Mouse (Mus musculus) spleen, adult 2 months (tissue): ENCODE results near the gene Cdk5rap3. TPM values are rescaled to one million over a fixed set of nuclear protein-coding genes. Genes with fewer than 3 reads are reported as not detected.

Experiments
- DNase-seq, 2 experiments: peaks; one replicate each; pipeline versions ENCODE4 v3.0.0 to v3.0.0-alpha.2; 2012 to 2021; ENCODE audit warnings: low spot score in 2 of 2, low read depth in 1 of 2
- H3K27ac ChIP-seq: fragments of 200-500 bp; 2 replicates; pipeline ENCODE4 v1.5.1; 2012; ENCODE audit warnings: low read length, inconsistent platforms; ENCODE audit not compliant: insufficient read depth
- H3K27me3 ChIP-seq: fragments of 200-500 bp; 2 replicates; pipeline ENCODE4 v1.6.1; 2012; ENCODE audit warnings: mild to moderate bottlenecking, moderate library complexity, low read length, inconsistent platforms; ENCODE audit not compliant: control insufficient read depth, insufficient read depth
- H3K36me3 ChIP-seq: fragments of 200-500 bp; 2 replicates; pipeline ENCODE4 v1.6.1; 2012; ENCODE audit warnings: mild to moderate bottlenecking, low read length, inconsistent platforms; ENCODE audit not compliant: control insufficient read depth, insufficient read depth
- H3K4me1 ChIP-seq: fragments of 200-500 bp; 2 replicates; pipeline ENCODE4 v1.6.1; 2011; ENCODE audit warnings: inconsistent platforms; ENCODE audit not compliant: control insufficient read depth, insufficient read depth, insufficient read length
- H3K4me3 ChIP-seq: fragments of 200-500 bp; 2 replicates; pipeline ENCODE4 v1.5.1; 2011; ENCODE audit warnings: mild to moderate bottlenecking, inconsistent platforms; ENCODE audit not compliant: insufficient read depth, insufficient read length; ENCODE audit errors: extremely low read depth
- CTCF ChIP-seq: fragments of 200-500 bp; IDR thresholded peaks from 2 replicates; pipeline ENCODE4 v1.5.1; 2011; ENCODE audit warnings: mild to moderate bottlenecking, inconsistent platforms; ENCODE audit not compliant: insufficient read depth, insufficient read length, insufficient replicate concordance; ENCODE audit errors: extremely low read depth
- POLR2A ChIP-seq: fragments of 200-500 bp; IDR thresholded peaks from 2 replicates; pipeline ENCODE4 v1.6.1; 2011; ENCODE audit warnings: low read depth, low read length, inconsistent platforms
- WGBS: fragments of 180-500 bp; shearing (Covaris S2); methylation state at CpG from one replicate; pipeline ENCODE4 v1.1.7; 2018; 5-methylcytosine and 5-hydroxymethylcytosine counted together
- polyA plus RNA-seq: library from polyadenylated mRNA; depleted of rRNA; stranded (reverse); fragments of >200 nt; gene quantifications from 2 replicates; pipeline ENCODE4 v1.2.3, GENCODE M21; 2012; rRNA removed

Cdk5rap3 gene
- polyA plus RNA-seq, 1 experiment = 31.7 TPM

GRCm38 (mm10) chr11:96859635-96860034 is 56.7 kb downstream of the Cdk5rap3 start:
- TF ChIP-seq CTCF (no peak), POLR2A (no peak)
- DNase-seq = no peak
- no peak overlapping the region for H3K27ac ChIP-seq
- WGBS = 54% methylated on average over 4 of the region's 4 CpGs
- H3K36me3 ChIP-seq = no peaks in the 10 kb centered on the region
- no peaks in the 10 kb centered on the region for H3K27me3 ChIP-seq
- H3K4me3 ChIP-seq = no peak overlapping the region
- H3K4me1 ChIP-seq = peaks cover 3% of the 10 kb centered on the region; the same call in 1 of the 2 replicates

- no peaks in the 10 kb centered on the region for H3K27me3 ChIP-seq
- peaks cover 3% of the 10 kb centered on the region; the same call in 1 of the 2 replicates for H3K4me1 ChIP-seq
- WGBS = 88% methylated on average over 5 of the region's 5 CpGs
- DNase-seq = no peak
- TF ChIP-seq CTCF (no peak), POLR2A (no peak)
- H3K36me3 ChIP-seq = no peaks in the 10 kb centered on the region
- H3K27ac ChIP-seq = no peak overlapping the region
- no peak overlapping the region for H3K4me3 ChIP-seq
Measured at GRCm38 (mm10) chr11:96857446-96857845, 58.9 kb downstream of the Cdk5rap3 start.

Other genes starting within 250 kb of the Cdk5rap3 start
- 27.2 and 28.6 TPM in 2 replicates for gene Snx11, start 138.9 kb downstream of the Cdk5rap3 start, polyA plus RNA-seq
- gene Cbx1, start 127.4 kb downstream of the Cdk5rap3 start, polyA plus RNA-seq = 13.9 and 18.2 TPM in 2 replicates
- 63.0 and 76.9 TPM in 2 replicates for gene Nfe2l1, start 86.5 kb downstream of the Cdk5rap3 start, polyA plus RNA-seq
- gene Copz2, start 66.6 kb downstream of the Cdk5rap3 start, polyA plus RNA-seq = 7.6 and 10.6 TPM in 2 replicates
- 1.8 and 2.2 TPM in 2 replicates for gene Prr15l, start 11.6 kb upstream of the Cdk5rap3 start, polyA plus RNA-seq
- 33.2 and 57.0 TPM in 2 replicates for gene Pnpo, start 27.5 kb upstream of the Cdk5rap3 start, polyA plus RNA-seq
- gene Sp2, start 66.5 kb upstream of the Cdk5rap3 start, polyA plus RNA-seq = 23.9 and 29.1 TPM in 2 replicates
- 0.57 and 0.82 TPM in 2 replicates for gene Sp6, start 96.9 kb upstream of the Cdk5rap3 start, polyA plus RNA-seq
- 10.0 and 12.3 TPM in 2 replicates for gene Scrn2, start 113.4 kb upstream of the Cdk5rap3 start, polyA plus RNA-seq
- gene Lrrc46, start 124.9 kb upstream of the Cdk5rap3 start, polyA plus RNA-seq = 0.06 TPM in 1 of 2 replicates, not detected in the other
- gene Mrpl10, start 125.1 kb upstream of the Cdk5rap3 start, polyA plus RNA-seq = 57.6 and 58.1 TPM in 2 replicates
- gene Osbpl7, start 134.1 kb upstream of the Cdk5rap3 start, polyA plus RNA-seq = 19.1 and 23.4 TPM in 2 replicates
- gene Tbx21, start 198.8 kb upstream of the Cdk5rap3 start, polyA plus RNA-seq = 10.9 and 14.4 TPM in 2 replicates
- gene Tbkbp1, start 235.0 kb upstream of the Cdk5rap3 start, polyA plus RNA-seq = 16.3 and 20.0 TPM in 2 replicates